Mouse (Mus musculus): Measurements from ENCODE around the gene Trp53i11. TPM values are rescaled to one million over a fixed set of nuclear protein-coding genes. Genes with fewer than 3 reads are reported as not detected.

Trp53i11 gene
- polyA plus RNA-seq, 1 experiment from 2014 or later, result 46.6 TPM

DNA sequence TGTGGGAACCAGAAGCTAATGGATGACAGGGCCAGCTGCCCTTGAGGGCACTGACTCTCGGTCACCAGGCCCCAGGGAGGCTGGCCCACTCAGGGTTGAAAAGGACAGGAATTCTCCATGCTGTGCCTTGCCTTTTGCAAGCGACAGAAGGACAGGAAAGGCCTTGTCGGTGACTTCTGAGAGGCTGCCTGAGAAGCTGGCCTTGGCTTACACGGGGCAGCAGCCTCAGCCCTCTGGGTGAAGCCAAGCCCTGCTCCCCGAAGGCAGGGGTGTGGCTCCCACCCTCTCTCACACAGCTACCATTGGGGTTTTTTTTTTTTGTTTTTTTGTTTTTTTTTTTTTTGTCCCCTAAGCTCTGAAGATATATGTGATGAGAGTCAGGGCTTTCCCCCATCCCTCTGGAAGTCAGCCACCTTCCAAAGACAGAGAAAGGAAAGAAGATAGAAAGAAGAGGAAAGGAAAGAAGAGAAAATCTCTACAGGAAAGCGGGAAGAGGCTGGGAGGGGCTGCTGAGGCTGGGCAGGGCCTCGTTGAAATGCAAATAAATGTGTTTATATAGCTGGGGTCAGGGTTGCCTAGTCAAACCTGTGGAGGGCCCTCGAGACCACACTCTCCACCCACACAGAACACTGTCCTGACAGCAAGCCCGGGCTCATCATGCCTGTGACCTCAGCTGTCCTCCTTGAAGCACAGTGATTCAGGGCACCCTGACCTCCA is 3.6 kb downstream of the Trp53i11 start:
- Histone ChIP-seq H3K4me2 (replicated peaks; ENCODE audit: low read depth, low read length) (no peak overlapping the region), H3K9me3 (ENCODE audit: control insufficient read depth, low read length) (no peaks in the 10 kb centered on the region), H3K36me3 (ENCODE audit: control insufficient read depth, insufficient read depth, low read length) (no peaks in the 10 kb centered on the region), H3K4me1 (ENCODE audit: control insufficient read depth, insufficient read depth, low read length) (peaks cover 28% of the 10 kb centered on the region), H3K27me3 (ENCODE audit: control insufficient read depth, insufficient read depth, low read length) (no peaks in the 10 kb centered on the region), H3K9ac (ENCODE audit: low read depth, low read length) (no peak overlapping the region), H3K27ac (ENCODE audit: low read depth, low read length) (no peak overlapping the region), H3K4me3 (ENCODE audit: low read length) (no peak overlapping the region)
- WGBS, result 18% methylated on average over 9 of the region's 9 CpGs
- ATAC-seq (ENCODE audit: low FRiP score, low TSS enrichment), result no peak

DNA sequence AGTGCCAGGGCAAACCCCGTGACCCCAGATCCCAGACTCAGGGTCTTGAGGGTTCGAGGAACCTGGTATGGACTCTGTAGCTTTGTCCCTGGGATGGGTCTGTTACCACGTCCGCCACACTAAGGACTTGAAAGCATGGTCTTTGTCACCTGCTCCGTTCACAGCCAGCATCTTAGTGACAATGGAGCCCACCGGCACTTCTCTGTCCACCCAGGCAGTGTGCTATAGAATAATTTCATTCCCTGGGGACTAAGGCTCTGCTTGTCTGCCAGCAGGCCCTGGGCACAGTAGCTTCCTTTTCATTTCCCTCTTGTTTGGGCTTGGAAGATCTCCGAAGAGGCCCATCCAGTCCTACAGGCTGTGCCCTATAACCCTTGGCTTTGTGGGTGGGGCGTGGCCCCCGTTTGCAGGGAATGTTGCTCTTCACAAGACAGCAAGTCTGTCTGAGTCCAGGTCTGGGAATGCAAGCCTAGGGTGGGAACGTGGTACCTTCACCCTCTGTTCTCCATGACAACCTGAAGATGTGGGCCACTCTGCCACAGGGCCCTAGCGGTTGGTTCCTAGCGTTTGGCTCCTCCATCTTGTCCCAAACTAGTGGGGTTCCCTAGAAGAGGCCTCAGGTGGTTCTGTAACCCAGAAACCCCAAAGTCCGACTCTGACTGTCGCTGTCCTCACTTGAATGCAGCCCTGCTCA is 4.3 kb downstream of the Trp53i11 start:
- H3K4me3 ChIP-seq (ENCODE audit: low read length), result no peak overlapping the region
- H3K27ac ChIP-seq (ENCODE audit: low read depth, low read length), result no peak overlapping the region
- H3K36me3 ChIP-seq (ENCODE audit: control insufficient read depth, insufficient read depth, low read length), result no peaks in the 10 kb centered on the region
- H3K4me2 ChIP-seq (replicated peaks; ENCODE audit: low read depth, low read length), result no peak overlapping the region
- H3K9me3 ChIP-seq (ENCODE audit: control insufficient read depth, low read length), result no peaks in the 10 kb centered on the region
- H3K4me1 ChIP-seq (ENCODE audit: control insufficient read depth, insufficient read depth, low read length), result peaks cover 28% of the 10 kb centered on the region
- H3K9ac ChIP-seq (ENCODE audit: low read depth, low read length), result no peak overlapping the region
- 78% methylated on average over 14 of the region's 14 CpGs for whole genome bisulfite sequencing
- no peak for ATAC-seq (ENCODE audit: low FRiP score, low TSS enrichment)
- no peaks in the 10 kb centered on the region for H3K27me3 ChIP-seq (ENCODE audit: control insufficient read depth, insufficient read depth, low read length)

GRCm38 (mm10) chr2:93192182-93192560 is 4.8 kb downstream of the Trp53i11 start:
- Histone ChIP-seq H3K9ac (ENCODE audit: low read depth, low read length) (no peak overlapping the region), H3K4me2 (replicated peaks; ENCODE audit: low read depth, low read length) (no peak overlapping the region), H3K9me3 (ENCODE audit: control insufficient read depth, low read length) (no peaks in the 10 kb centered on the region), H3K27ac (ENCODE audit: low read depth, low read length) (0 out of 2 replicates have a peak overlapping the region, but pooled peaks have one; percentile 30), H3K4me1 (ENCODE audit: control insufficient read depth, insufficient read depth, low read length) (peaks cover 28% of the 10 kb centered on the region), H3K27me3 (ENCODE audit: control insufficient read depth, insufficient read depth, low read length) (no peaks in the 10 kb centered on the region), H3K36me3 (ENCODE audit: control insufficient read depth, insufficient read depth, low read length) (no peaks in the 10 kb centered on the region), H3K4me3 (ENCODE audit: low read length) (no peak overlapping the region)
- ATAC-seq (ENCODE audit: low FRiP score, low TSS enrichment), result no peak
- whole genome bisulfite sequencing, result 48% methylated on average over 9 of the region's 9 CpGs

DNA sequence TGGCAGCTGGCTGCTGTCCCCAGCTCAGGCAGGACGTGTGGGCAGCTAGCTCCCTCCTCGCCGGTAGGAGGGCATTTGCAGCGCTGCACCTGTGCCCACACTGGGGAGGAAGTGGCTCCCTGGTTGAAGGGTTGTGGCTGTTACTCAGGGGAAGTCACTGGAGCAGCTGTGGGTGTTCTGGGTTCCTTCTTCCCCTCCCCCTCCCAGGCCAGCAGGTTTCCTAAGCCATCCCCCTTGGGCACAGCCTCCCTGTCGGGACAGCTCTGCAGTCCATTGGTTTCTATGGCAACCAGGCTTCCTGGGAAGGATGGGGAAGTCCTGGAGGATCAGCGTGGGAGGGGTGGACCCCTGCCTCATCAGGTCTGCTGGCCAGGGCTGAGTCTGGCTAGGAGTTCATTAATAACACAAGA is 5.3 kb downstream of the Trp53i11 start:
- no peaks in the 10 kb centered on the region for H3K27me3 ChIP-seq (ENCODE audit: control insufficient read depth, insufficient read depth, low read length)
- no peak overlapping the region for H3K4me3 ChIP-seq (ENCODE audit: low read length)
- peaks cover 28% of the 10 kb centered on the region for H3K4me1 ChIP-seq (ENCODE audit: control insufficient read depth, insufficient read depth, low read length)
- no peak overlapping the region for H3K27ac ChIP-seq (ENCODE audit: low read depth, low read length)
- H3K9ac ChIP-seq (ENCODE audit: low read depth, low read length), result no peak overlapping the region
- H3K36me3 ChIP-seq (ENCODE audit: control insufficient read depth, insufficient read depth, low read length), result 0 out of 2 replicates have a peak, but pooled peaks cover 2% of the 10 kb centered on the region
- H3K9me3 ChIP-seq (ENCODE audit: control insufficient read depth, low read length), result no peaks in the 10 kb centered on the region
- peak; percentile 44 for ATAC-seq (ENCODE audit: low FRiP score, low TSS enrichment)
- 9% methylated on average over 6 of the region's 6 CpGs for WGBS
- no peak overlapping the region for H3K4me2 ChIP-seq (replicated peaks; ENCODE audit: low read depth, low read length)

DNA sequence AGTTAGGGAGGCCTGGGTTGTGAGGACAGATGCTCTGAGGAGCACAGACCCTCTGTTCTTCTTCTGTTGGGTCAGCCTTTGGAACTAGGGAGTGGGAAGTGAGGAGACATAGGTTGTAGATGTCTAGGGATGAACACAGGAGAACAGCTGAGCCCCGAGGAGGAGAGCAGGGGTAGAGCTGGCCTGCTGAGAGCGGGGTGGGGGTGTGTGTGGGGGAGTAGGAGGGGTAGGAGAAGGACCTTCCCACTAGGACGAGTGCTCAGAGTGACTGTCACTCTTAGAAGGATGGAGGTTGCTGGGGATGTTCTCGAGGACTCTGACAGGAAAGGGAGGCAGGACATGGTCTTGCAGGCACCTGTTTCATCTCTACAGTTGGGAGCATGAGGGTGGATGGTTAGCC is 6.5 kb downstream of the Trp53i11 start:
- Histone ChIP-seq H3K4me1 (ENCODE audit: control insufficient read depth, insufficient read depth, low read length) (peaks cover 28% of the 10 kb centered on the region), H3K9me3 (ENCODE audit: control insufficient read depth, low read length) (no peaks in the 10 kb centered on the region), H3K9ac (ENCODE audit: low read depth, low read length) (no peak overlapping the region), H3K27ac (ENCODE audit: low read depth, low read length) (no peak overlapping the region), H3K4me3 (ENCODE audit: low read length) (no peak overlapping the region), H3K27me3 (ENCODE audit: control insufficient read depth, insufficient read depth, low read length) (no peaks in the 10 kb centered on the region), H3K4me2 (replicated peaks; ENCODE audit: low read depth, low read length) (no peak overlapping the region), H3K36me3 (ENCODE audit: control insufficient read depth, insufficient read depth, low read length) (0 out of 2 replicates have a peak, but pooled peaks cover 4% of the 10 kb centered on the region)
- ATAC-seq (ENCODE audit: low FRiP score, low TSS enrichment), result no peak
- 43% methylated on average over 4 of the region's 4 CpGs for WGBS

GRCm38 (mm10) chr2:93198846-93199245 is 11.5 kb downstream of the Trp53i11 start:
- no peak overlapping the region for H3K4me2 ChIP-seq (replicated peaks; ENCODE audit: low read depth, low read length)
- peaks cover 13% of the 10 kb centered on the region for H3K36me3 ChIP-seq (ENCODE audit: control insufficient read depth, insufficient read depth, low read length)
- 25% methylated on average over 3 of the region's 3 CpGs for WGBS
- H3K27me3 ChIP-seq (ENCODE audit: control insufficient read depth, insufficient read depth, low read length), result no peaks in the 10 kb centered on the region
- no peak overlapping the region for H3K9ac ChIP-seq (ENCODE audit: low read depth, low read length)
- no peak overlapping the region for H3K27ac ChIP-seq (ENCODE audit: low read depth, low read length)
- H3K9me3 ChIP-seq (ENCODE audit: control insufficient read depth, low read length), result no peaks in the 10 kb centered on the region
- peaks cover 3% of the 10 kb centered on the region; the same call in 1 of the 2 replicates for H3K4me1 ChIP-seq (ENCODE audit: control insufficient read depth, insufficient read depth, low read length)
- no peak overlapping the region for H3K4me3 ChIP-seq (ENCODE audit: low read length)
- peak; percentile 41; the same call in 1 of the 2 replicates for ATAC-seq (ENCODE audit: low FRiP score, low TSS enrichment)

DNA sequence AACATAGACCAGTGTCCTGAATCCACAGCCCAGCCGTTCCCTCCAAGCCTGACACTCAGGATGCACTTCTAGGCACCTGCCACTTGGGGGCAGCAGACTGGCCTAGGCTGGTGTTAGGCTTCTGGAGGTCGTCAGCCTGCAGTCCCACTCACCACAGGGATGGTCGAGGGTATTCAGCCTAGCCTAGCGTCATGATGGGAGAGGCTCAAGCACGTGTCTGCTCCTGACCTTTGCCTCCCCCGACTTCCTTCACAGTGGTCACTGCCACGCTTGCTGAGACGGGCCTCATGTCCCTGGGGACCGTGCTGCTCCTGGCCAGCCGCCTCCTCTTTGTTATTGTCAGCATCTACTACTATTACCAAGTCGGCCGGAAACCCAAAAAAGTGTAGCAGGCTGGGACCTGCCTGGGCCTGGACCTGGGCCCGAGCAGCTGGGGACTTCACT is 12.2 kb downstream of the Trp53i11 start:
- Histone ChIP-seq H3K4me1 (ENCODE audit: control insufficient read depth, insufficient read depth, low read length) (peaks cover 3% of the 10 kb centered on the region; the same call in 1 of the 2 replicates), H3K9me3 (ENCODE audit: control insufficient read depth, low read length) (no peaks in the 10 kb centered on the region), H3K4me3 (ENCODE audit: low read length) (no peak overlapping the region), H3K36me3 (ENCODE audit: control insufficient read depth, insufficient read depth, low read length) (peaks cover 15% of the 10 kb centered on the region), H3K9ac (ENCODE audit: low read depth, low read length) (no peak overlapping the region), H3K27me3 (ENCODE audit: control insufficient read depth, insufficient read depth, low read length) (no peaks in the 10 kb centered on the region), H3K27ac (ENCODE audit: low read depth, low read length) (no peak overlapping the region), H3K4me2 (replicated peaks; ENCODE audit: low read depth, low read length) (no peak overlapping the region)
- peak; percentile 60 for ATAC-seq (ENCODE audit: low FRiP score, low TSS enrichment)
- 31% methylated on average over 13 of the region's 13 CpGs for WGBS

DNA sequence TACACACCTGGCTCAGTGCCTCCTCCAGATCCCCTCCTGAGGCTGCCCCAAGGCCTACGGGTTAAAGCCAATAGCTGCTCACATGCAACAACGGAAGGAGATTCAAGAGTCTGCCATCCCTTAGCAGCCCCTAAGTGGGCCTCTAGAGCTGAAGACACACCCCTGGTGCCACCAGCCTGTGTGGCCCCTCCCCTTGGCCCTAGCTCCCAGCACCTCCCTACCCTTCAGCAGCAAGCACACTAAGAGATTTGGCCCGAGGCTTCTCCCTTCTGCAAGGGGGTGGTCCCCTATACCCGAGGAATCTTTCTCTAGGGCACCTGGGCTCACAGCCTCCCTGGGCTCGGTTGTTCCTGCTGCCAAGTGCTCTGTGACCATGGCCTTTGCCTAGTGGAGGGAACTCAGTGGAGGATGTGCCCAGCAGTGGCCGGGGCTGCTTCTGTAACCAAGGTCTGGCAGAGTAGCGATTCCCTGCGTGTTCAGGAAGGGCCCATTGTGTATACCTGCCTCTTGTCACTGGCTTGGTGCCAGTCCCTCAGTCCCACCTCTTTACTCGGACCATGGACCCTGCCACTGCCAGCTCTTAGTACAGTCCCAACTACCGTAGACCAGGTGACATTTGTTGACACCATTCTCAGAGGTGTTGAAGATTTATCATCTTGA is 13.5 kb downstream of the Trp53i11 start:
- H3K36me3 ChIP-seq (ENCODE audit: control insufficient read depth, insufficient read depth, low read length), result peaks cover 22% of the 10 kb centered on the region
- H3K9me3 ChIP-seq (ENCODE audit: control insufficient read depth, low read length), result no peaks in the 10 kb centered on the region
- no peak for ATAC-seq (ENCODE audit: low FRiP score, low TSS enrichment)
- WGBS, result 74% methylated on average over 10 of the region's 10 CpGs
- no peak overlapping the region for H3K4me3 ChIP-seq (ENCODE audit: low read length)
- H3K27me3 ChIP-seq (ENCODE audit: control insufficient read depth, insufficient read depth, low read length), result no peaks in the 10 kb centered on the region
- H3K9ac ChIP-seq (ENCODE audit: low read depth, low read length), result no peak overlapping the region
- H3K4me2 ChIP-seq (replicated peaks; ENCODE audit: low read depth, low read length), result no peak overlapping the region
- H3K4me1 ChIP-seq (ENCODE audit: control insufficient read depth, insufficient read depth, low read length), result peaks cover 3% of the 10 kb centered on the region; the same call in 1 of the 2 replicates
- no peak overlapping the region; the same call in 1 of the 2 replicates for H3K27ac ChIP-seq (ENCODE audit: low read depth, low read length)
